Mouse (Mus musculus) frontal cortex, adult 2 months (tissue): ENCODE data around the gene Chst1. TPM values are rescaled to one million over a fixed set of nuclear protein-coding genes. Genes with fewer than 3 reads are reported as not detected.

Source experiments
- polyA plus RNA-seq: library from polyadenylated mRNA; depleted of rRNA; stranded (reverse); fragments of >200 nt; gene quantifications from 2 replicates; pipeline ENCODE4 v1.2.3, GENCODE M21; 2012; rRNA removed

The Chst1 gene
- polyA plus RNA-seq, 1 experiment = 229 TPM

Other genes starting within 250 kb of the Chst1 start
- 42.4 and 46.2 TPM in 2 replicates for gene Pex16, start 225.0 kb upstream of the Chst1 start, polyA plus RNA-seq
- 0.50 and 0.66 TPM in 2 replicates for gene Large2, start 224.8 kb upstream of the Chst1 start, polyA plus RNA-seq
- 6.9 and 7.5 TPM in 2 replicates for gene 1700029I15Rik, start 217.2 kb upstream of the Chst1 start, polyA plus RNA-seq
- gene Mapk8ip1, start 198.4 kb upstream of the Chst1 start, polyA plus RNA-seq = 288 and 299 TPM in 2 replicates
- gene Cry2, start 165.7 kb upstream of the Chst1 start, polyA plus RNA-seq = 94.1 and 100 TPM in 2 replicates
- gene Slc35c1, start 139.2 kb upstream of the Chst1 start, polyA plus RNA-seq = 13.3 and 14.7 TPM in 2 replicates